Mouse (Mus musculus): Measurements from ENCODE around the gene Cep164.

Gene Cep164

DNA sequence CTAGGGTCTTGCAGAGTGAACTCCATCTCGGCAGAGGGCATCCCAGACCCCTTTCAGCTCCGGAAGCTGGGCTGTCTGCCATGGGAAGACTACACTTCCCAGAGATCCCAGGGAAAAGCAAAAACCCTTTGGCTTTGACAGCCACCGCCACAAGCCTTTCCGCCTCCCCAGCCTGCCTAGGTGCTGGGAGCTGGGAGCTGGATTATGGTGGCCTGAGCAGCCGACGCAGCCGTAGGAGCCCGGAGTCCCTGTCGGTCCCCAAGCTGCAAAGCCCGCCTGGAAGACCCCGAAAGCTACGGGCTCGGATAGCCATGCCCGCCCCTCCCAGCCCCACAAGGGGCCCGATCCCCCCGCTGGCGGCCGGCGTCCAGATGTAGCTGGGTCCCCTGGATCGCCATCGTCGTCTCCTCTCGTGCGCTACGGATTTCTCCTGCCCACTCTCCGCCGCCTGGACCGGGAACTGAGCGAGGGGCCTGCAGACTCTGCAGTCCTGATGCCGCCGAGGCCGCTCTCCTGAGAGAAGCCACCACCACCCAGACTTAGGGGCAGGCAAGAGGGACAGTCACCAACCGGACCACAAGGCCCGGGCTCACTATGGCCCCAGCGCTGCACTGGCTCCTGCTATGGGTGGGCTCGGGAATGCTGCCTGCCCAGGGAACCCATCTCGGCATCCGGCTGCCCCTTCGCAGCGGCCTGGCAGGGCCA lies 10.1 kb upstream of the Cep164 start, which contains the start of gene Bace1:
Gene Bace1, plus strand, starts transcription at position 147 of the 705 bp plus-strand sequence.
- CTCF ChIA-PET, result no interaction called here

- CTCF ChIA-PET, result no interaction called here
Measured at GRCm38 (mm10) chr9:45838069-45838433, 9.6 kb upstream of the Cep164 start.

GRCm38 (mm10) chr9:45833461-45833860 lies 5.0 kb upstream of the Cep164 start:
- CTCF ChIA-PET, result no interaction called here

GRCm38 (mm10) chr9:45832898-45833297 lies 4.4 kb upstream of the Cep164 start:
- CTCF ChIA-PET, result interaction anchor here (0.5 kb wide), 1 partner anchor 1851 kb away, joined by 3 read pairs; no protein-coding TSS in a partner anchor

GRCm38 (mm10) chr9:45829107-45829506 lies 616 bp upstream of the Cep164 start:
- CTCF ChIA-PET, result no interaction called here

DNA sequence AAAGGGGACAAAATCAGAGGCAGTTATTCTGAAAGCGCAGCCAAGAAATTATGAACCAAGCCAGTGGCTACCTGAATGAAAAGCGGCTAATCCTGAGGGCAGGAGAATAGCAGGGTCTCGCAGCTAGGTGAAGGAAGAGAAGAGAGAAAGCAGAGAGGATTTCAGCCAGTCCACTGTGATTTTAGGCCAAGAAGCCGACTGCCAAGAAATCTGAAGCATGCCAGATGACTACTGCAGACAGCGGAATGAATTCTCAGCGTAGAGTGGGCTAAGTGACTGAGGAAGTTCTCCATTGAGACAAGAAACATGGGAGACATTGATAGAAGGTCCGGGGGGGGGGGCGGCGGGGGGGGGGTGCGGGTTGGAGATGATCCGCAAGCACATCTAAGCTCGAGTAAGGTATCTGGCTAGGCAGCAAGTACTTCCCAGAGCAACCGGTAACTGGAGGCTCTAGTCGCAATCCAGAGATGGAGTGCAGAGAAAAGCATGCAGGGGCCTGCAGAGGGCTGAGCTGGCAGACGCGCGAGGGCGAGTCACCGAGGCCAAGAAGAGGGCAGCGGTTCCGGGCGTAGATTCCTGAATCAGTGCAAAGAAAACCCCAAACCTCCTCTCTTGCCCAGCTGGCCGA lies 714 bp downstream of the Cep164 start:
- CTCF ChIA-PET, result no interaction called here

DNA sequence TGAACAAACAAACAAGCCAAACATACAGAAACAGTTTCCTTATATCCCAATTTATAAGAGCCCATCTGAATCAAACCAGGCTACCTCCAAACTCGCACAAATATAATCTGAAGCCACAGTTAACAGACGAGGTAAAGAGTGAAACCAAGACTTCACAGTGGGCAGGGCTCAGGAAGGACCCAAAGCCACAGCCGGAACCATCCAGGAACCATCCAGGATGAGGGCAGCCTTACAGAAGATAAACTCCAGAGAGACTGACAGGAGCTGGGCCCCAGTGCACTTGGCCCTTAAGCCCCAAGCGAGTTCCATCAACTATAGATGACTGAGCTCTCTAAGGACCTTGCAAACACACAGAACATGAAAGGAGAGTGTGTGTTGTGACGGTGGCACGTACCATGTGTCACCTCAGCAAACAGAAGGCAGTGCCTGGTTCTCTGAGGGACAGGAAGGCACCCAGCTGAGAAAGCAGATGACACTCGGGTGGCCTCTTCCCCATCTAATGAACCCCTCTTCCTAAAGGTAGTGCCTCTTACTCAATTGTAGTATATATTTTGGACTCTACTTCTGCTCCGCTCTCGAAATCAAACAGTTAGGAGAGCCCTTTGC lies 10.0 kb downstream of the Cep164 start:
- CTCF ChIA-PET, result interaction anchor here (0.5 kb wide), 1 partner anchor 597 kb away, joined by 3 read pairs; no protein-coding TSS in a partner anchor

GRCm38 (mm10) chr9:45815525-45815924 lies 13.0 kb downstream of the Cep164 start:
- CTCF ChIA-PET, result no interaction called here

- CTCF ChIA-PET, result no interaction called here
Measured at GRCm38 (mm10) chr9:45815113-45815512, 13.4 kb downstream of the Cep164 start.

GRCm38 (mm10) chr9:45811946-45812345 lies 16.5 kb downstream of the Cep164 start:
- CTCF ChIA-PET, result no interaction called here

GRCm38 (mm10) chr9:45807761-45808160 lies 20.7 kb downstream of the Cep164 start:
- CTCF ChIA-PET, result no interaction called here

GRCm38 (mm10) chr9:45807337-45807736 lies 21.2 kb downstream of the Cep164 start:
- CTCF ChIA-PET, result no interaction called here

DNA sequence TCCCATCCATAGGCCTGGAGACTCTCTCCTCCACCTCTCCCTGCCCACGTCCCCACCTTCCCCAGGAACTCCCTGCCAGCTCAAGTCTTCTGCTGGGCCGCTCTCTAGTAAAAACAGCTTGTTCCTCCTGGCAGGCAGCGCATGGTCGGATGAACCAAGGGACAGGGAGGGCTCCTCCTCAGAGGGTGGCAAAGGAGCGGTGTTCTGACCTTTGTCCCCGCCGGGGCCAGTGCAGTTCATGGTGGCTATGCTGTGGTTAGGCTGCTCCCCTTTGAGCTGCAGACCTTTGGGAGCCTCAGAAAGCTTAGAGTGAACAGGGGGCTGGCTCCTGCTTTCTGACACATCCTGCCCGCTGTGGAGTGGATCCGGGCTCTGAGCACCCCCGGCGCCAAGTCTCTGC lies 21.6 kb downstream of the Cep164 start:
- CTCF ChIA-PET, result no interaction called here

- CTCF ChIA-PET, result interaction anchor here (0.7 kb wide), 2 partner anchors 35 to 108 kb away, joined by 3 to 4 read pairs; no protein-coding TSS in a partner anchor
Measured at GRCm38 (mm10) chr9:45803070-45803774, 25.3 kb downstream of the Cep164 start.

DNA sequence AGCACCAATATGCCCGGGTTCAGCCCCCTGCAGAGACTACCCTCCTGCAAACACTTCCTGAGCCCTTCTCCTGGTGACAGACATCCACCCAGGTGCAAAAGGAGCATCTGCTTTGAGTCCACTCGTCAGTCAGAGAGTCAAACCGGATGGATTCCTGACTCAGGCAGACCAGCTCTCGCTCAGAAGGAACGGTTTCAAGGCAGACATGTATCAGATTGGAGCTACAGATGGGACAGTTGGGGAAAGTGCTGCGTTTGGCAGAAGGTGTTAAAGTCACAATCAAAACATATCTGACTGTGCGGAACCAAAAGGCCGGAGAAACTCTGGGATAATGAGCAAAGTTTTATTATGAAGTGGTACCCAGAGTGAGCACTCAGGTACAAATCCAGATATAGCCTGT lies 29.1 kb downstream of the Cep164 start:
- CTCF ChIA-PET, result no interaction called here

DNA sequence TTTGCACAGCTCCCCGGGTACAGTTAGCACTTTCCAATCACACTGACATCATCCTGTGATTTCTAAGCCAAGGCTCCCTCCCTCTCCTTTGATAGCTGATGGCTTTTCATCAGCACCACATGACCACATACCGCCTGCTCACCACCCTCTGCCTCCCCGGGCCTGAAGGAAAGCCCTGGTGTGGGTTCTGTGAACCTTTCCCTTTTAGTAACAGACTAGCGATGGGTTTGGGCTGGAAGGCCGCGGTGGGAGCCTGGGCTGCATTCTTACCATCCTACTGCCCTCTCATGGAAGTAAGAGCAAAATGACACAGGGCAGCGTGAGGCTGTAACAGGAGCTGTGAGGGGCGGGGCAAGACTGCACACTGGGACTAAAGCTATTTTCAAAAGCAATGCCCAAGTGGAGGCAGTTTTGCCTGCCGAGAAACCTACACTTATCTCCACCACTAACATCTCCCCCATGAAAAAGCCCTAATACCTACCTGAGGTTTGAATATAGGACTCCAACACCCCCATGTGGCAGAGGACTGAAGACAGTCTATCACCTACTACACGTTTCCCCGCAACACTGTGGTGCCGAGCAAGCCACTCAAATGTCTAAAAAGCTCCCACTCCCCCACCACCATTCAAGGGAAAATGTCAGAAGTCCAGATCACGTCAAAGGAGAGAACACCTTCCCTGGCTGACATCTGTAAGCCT lies 29.9 kb downstream of the Cep164 start:
- CTCF ChIA-PET, result interaction anchor here (0.6 kb wide), 1 partner anchor 434 kb away, joined by 11 read pairs; no protein-coding TSS in a partner anchor

DNA sequence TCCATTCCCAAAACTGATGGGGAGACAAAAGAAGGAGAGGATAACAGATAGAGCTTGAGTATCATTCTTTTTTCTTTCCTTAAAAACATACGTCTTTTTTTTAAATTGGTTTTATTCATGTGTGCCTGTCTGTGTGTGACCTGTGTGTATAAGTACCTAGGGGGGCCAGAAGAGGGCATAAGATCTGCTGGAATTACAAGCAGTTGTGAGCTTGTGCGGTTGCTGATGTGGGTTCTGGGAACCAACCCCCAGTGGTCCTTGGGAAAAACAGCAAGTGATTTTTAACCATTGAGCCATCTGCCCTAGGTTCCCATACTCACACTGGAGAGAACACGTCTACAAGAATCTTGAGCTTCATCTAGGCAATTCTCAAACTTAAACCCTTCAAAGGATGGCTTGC lies 31.2 kb downstream of the Cep164 start:
- CTCF ChIA-PET, result no interaction called here

DNA sequence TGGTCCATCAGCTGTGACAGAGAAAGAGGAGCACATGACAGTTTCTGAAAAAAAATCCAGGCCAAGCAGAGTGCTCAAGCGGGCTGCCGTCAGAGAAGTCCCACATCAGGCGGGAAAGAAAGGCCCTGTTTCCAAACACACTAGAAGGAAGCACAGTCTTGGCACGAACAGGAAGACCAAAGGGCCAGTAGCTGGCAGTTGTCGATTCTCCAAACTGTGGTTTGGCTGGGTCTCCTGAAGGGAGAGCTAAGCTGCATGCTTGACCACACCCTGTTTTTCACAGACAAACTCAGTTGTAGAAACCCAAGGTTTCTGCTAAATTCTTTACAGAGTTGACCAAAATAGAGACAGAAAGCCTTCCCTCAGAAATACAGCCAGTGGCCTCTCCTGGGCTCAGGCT lies 32.8 kb downstream of the Cep164 start:
- CTCF ChIA-PET, result no interaction called here

DNA sequence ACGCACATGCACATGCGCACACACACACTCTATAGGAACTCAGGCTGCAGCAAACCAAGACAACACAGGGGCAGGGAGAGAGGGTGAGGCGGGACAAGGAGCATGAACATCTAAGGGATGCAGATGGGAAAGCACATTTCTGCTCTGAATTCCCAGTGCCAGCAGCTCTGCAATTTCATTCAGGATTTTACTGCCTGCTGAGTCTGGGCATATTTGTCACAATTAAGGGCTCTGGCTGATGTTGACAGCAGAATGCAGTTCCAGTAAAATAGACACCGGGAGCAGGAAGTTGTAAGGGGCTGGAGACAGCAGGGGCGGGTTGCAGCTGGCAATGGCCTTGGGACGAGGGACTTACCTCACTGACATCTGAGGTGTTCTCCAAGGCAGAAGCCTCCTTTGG lies 34.8 kb downstream of the Cep164 start:
- CTCF ChIA-PET, result no interaction called here

GRCm38 (mm10) chr9:45792235-45792634 lies 36.3 kb downstream of the Cep164 start:
- CTCF ChIA-PET, result no interaction called here

GRCm38 (mm10) chr9:45791456-45792142 lies 36.9 kb downstream of the Cep164 start:
- CTCF ChIA-PET, result no interaction called here

Measured in spleen, embryonic (tissue).